Mouse (Mus musculus) small intestine, adult 2 months (tissue): ENCODE measurements around the gene Pdia5. TPM values are rescaled to one million over a fixed set of nuclear protein-coding genes. Genes with fewer than 3 reads are reported as not detected.
A peak's percentile ranks its signal among the peaks of the same experiment; 100 is the strongest.

ENCODE experiments used
- H3K27ac ChIP-seq: fragments of 200-500 bp; 2 replicates; pipeline ENCODE4 v1.5.1; 2012; ENCODE audit warnings: low read depth, low read length, control low read depth, inconsistent platforms; ENCODE audit not compliant: insufficient read depth
- H3K27me3 ChIP-seq: fragments of 200-500 bp; 2 replicates; pipeline ENCODE4 v1.6.1; 2012; ENCODE audit warnings: mild to moderate bottlenecking, moderate library complexity, low read length, inconsistent platforms; ENCODE audit not compliant: control insufficient read depth, insufficient read depth
- H3K36me3 ChIP-seq: fragments of 200-500 bp; 2 replicates; pipeline ENCODE4 v1.6.1; 2012; ENCODE audit warnings: mild to moderate bottlenecking, low read length, control low read depth, inconsistent platforms; ENCODE audit not compliant: control insufficient read depth, insufficient read depth
- H3K4me1 ChIP-seq: fragments of 200-500 bp; 2 replicates; pipeline ENCODE4 v1.6.1; 2012; ENCODE audit warnings: low read length, inconsistent platforms, mixed read lengths; ENCODE audit not compliant: control insufficient read depth, insufficient read depth, insufficient read length
- H3K4me3 ChIP-seq: fragments of 200-500 bp; 2 replicates; pipeline ENCODE4 v1.5.1; 2012; ENCODE audit warnings: low read depth, mild to moderate bottlenecking, control low read depth, inconsistent platforms, low read length, moderate library complexity
- CTCF ChIP-seq: fragments of 200-500 bp; IDR thresholded peaks from 2 replicates; pipeline ENCODE4 v1.5.1; 2012; ENCODE audit warnings: low read depth, mild to moderate bottlenecking, control low read depth, inconsistent platforms, low read length, moderate library complexity, mixed read lengths; ENCODE audit not compliant: insufficient replicate concordance, insufficient read length; ENCODE audit errors: extremely low read depth
- POLR2A ChIP-seq: fragments of 200-500 bp; IDR thresholded peaks from 2 replicates; pipeline ENCODE4 v1.6.1; 2012; ENCODE audit warnings: low read depth, mild to moderate bottlenecking, control low read depth, inconsistent platforms, low read length, moderate library complexity
- WGBS: fragments of 180-500 bp; shearing (Covaris S2); methylation state at CpG from one replicate; pipeline ENCODE4 v1.1.7; 2018; 5-methylcytosine and 5-hydroxymethylcytosine counted together
- polyA plus RNA-seq: library from polyadenylated mRNA; depleted of rRNA; stranded (reverse); fragments of >200 nt; gene quantifications from 2 replicates; pipeline ENCODE4 v1.2.3, GENCODE M21; 2012; rRNA removed

The Pdia5 gene
- polyA plus RNA-seq, 1 experiment: 7.2 TPM

DNA sequence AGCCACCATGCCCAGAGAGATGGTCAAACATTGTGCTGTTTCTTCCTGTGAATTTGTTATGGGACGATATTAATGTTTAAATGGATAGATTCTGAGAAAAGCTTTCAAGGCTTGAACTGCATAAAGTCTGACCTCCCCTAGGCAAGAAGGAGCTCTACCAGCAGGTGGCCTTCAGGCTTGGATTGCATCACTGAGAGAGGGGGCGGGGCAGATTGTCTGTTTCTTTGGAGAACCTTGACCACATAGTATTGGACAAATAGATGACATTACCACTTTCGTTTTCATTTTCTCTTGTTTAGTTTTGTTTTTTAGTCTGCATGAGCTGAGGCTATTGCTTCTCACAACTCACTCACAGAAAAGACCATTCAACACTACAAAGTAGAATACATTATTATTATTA, 111.3 kb downstream of the Pdia5 start:
- H3K4me1 ChIP-seq: peaks cover 6% of the 10 kb centered on the region; the same call in 1 of the 2 replicates
- H3K27me3 ChIP-seq: no peaks in the 10 kb centered on the region
- no peak overlapping the region for H3K27ac ChIP-seq
- no peak overlapping the region for H3K4me3 ChIP-seq
- TF ChIP-seq CTCF (peak; percentile 52; the same call in 1 of the 2 replicates), POLR2A (no peak)
- 45% methylated on average over 3 of the region's 3 CpGs for WGBS
- H3K36me3 ChIP-seq: no peaks in the 10 kb centered on the region

DNA sequence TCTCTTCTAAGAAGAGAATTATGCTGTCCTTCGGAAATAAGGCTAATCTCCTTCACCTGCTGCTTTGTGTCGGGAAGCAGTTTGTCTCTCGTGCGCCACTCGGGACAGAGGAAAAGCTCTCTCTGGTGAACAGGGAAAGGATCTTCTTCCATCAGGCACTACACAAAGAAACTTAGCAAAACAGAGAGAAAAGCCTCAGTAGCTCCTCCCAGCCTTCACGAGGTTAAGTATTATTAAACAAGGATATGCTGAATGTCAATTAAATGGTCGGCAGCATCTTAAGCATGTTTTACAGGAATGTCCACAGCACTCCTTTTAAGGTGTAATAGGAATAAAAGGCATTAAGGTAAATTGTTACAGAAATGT, 126.6 kb downstream of the Pdia5 start:
- Histone ChIP-seq H3K27ac (peak overlapping the region; percentile 48; the same call in 1 of the 2 replicates), H3K36me3 (peaks cover 4% of the 10 kb centered on the region; the same call in 1 of the 2 replicates), H3K4me1 (no peaks in the 10 kb centered on the region; the same call in 1 of the 2 replicates), H3K4me3 (peak overlapping the region; percentile 95), H3K27me3 (no peaks in the 10 kb centered on the region)
- WGBS: under 1% methylated on average over 7 of the region's 7 CpGs
- TF ChIP-seq CTCF: no peak
- no peak for TF ChIP-seq POLR2A

DNA sequence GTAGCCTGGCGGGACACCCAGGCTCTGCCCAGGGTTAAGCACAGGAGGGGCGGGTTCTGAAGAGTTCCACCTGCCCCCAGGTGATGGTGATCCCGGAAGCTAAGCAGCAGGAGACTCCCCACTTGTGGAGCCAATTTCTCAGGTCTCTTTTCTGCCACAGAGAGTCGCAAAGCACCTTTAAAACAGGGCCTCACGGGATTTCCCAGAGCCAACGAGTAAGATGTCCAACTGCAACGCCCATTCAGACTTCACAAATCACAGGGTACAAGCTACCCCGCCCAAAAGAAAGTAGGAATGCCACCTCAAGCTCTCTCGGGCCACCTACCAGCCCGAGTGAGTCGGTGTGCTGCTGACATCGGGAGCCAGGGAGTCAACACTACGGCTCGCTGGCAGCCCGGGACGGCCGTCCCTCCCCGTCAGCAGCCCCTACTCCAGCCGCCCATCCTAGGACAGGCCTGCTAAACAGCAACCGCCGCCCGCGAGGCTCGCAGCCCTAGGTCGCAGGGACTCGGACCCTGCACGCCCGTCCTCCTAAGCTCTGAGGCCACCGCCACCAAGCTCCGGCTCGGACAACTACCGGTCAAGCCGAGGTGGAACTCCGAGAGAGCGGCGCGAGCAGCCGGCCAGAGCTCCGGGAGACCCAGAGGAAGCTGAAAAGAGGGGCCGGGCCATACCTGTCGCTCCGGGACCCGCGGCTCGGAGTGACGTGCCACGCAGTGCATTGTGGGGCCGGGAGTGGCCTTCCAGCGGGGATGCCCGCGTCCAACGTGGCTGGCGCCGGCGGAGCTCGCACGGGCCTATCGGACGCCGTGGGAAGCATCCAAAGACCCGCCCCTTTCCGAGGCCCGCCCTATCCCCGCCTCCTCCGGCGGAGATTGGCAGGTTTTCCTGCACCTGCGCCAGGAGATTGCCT, 127.3 kb downstream of the Pdia5 start, which contains the start of gene Sec22a:
TSS of gene Sec22a (minus strand) at position 769 of the 913 bp plus-strand sequence.
- Histone ChIP-seq H3K27me3 (no peaks in the 10 kb centered on the region), H3K4me1 (no peaks in the 10 kb centered on the region; the same call in 1 of the 2 replicates), H3K4me3 (peak within 1 kb of the TSS; percentile 95), H3K36me3 (peaks cover 4% of the 10 kb centered on the region; the same call in 1 of the 2 replicates), H3K27ac (peak within 1 kb of the TSS; percentile 54)
- peak; percentile 65 for TF ChIP-seq POLR2A
- TF ChIP-seq CTCF: peak; percentile 24; the same call in 1 of the 2 replicates
- under 1% methylated on average over 67 of the region's 67 CpGs for WGBS

DNA sequence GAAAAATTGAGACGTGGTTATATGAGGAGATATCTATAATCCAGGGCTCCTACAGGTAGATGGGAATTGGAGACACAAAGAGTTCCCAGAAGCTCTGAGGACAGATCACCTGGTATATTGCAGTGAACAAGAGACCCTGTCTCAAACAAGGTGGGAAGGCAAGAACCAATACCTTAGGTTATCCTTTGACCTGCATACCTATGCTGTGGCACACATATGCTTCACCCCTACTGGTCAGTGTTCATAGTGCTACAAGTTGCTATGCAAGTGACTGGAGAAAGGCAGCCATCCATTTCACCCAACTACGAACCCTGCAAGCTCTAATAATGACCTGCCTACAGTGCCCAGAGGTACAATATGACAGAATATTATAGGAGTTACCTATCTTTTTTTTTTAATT, 128.5 kb downstream of the Pdia5 start:
- no peak overlapping the region for H3K4me3 ChIP-seq
- no peak overlapping the region for H3K27ac ChIP-seq
- WGBS: 82% methylated on average over 2 of the region's 2 CpGs
- no peak for TF ChIP-seq CTCF
- no peak for TF ChIP-seq POLR2A
- no peaks in the 10 kb centered on the region for H3K27me3 ChIP-seq
- H3K4me1 ChIP-seq: no peaks in the 10 kb centered on the region; the same call in 1 of the 2 replicates
- H3K36me3 ChIP-seq: peaks cover 6% of the 10 kb centered on the region; the same call in 1 of the 2 replicates

DNA sequence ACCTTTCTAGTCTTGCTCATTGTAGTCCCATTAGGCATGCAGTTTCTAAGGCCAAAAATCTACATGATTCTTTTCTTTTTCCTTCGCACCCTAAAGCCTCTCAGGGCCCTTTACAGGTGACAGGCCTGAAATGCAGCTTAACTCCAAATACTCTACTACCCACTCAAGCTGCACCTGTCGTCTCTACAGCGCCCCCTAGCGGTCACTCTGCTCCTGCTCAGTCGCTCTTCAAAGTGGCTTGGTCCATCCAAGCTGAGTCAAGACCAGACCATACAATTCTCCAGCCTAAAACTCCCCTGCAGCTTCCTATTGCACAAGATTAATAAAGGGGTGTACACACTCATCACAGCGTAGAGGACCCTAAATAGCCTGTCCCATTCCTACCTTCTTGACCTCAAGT, 130.1 kb downstream of the Pdia5 start:
- WGBS: 39% methylated on average over 6 of the region's 6 CpGs
- Histone ChIP-seq H3K36me3 (peaks cover 7% of the 10 kb centered on the region), H3K4me1 (no peaks in the 10 kb centered on the region; the same call in 1 of the 2 replicates), H3K27ac (no peak overlapping the region), H3K4me3 (no peak overlapping the region), H3K27me3 (no peaks in the 10 kb centered on the region)
- no peak for TF ChIP-seq POLR2A
- TF ChIP-seq CTCF: peak; percentile 86; the same call in 1 of the 2 replicates

DNA sequence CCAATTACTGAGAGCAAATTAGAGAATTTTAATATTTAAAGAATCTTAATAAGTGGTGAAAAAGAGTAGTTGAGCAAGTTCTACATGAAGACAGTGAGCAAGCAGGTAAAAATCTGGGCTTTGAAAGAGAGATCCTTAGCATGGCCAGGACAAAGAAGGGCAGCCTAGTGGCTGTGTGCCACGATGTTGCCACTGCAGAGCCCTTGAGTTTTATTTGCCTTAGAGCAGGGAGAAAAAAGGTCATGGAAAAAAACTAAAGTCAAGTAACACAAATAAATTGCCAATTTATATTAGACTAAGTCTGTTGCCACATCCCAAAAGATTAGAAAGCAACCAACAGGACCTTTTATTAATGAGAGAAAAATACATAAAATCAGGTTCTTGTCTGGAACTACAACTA, 133.2 kb downstream of the Pdia5 start:
- Histone ChIP-seq H3K4me3 (no peak overlapping the region), H3K4me1 (no peaks in the 10 kb centered on the region), H3K27ac (no peak overlapping the region), H3K36me3 (peaks cover 11% of the 10 kb centered on the region), H3K27me3 (no peaks in the 10 kb centered on the region)
- TF ChIP-seq POLR2A: no peak
- TF ChIP-seq CTCF: no peak
- WGBS: 71% methylated on average over 1 of the region's 1 CpGs

Other genes starting within 250 kb of the Pdia5 start
- 2.6 and 7.0 TPM in 2 replicates for gene Sec22a, start 127.0 kb downstream of the Pdia5 start, polyA plus RNA-seq
- gene Sema5b, start 50.3 kb upstream of the Pdia5 start, polyA plus RNA-seq: 0.46 and 0.49 TPM in 2 replicates